Mouse (Mus musculus) liver, embryonic 11.5 days (tissue): ENCODE data around the gene Ndrg3. TPM values are rescaled to one million over a fixed set of nuclear protein-coding genes. Genes with fewer than 3 reads are reported as not detected.
"Not testable (repeated sequence)": the region's sequence is repeated elsewhere in the genome, so short reads cannot be mapped to it uniquely, and the experiment has no call there.

Experiments
- ATAC-seq: fragments of 200-750 bp; cut with Nextera tagmentation; replicated peaks from 2 replicates; pipeline ENCODE4 v1.8.0; 2017; ENCODE audit warnings: moderate number of reproducible peaks, mild to moderate bottlenecking, moderate TSS enrichment, moderate library complexity; ENCODE audit not compliant: low FRiP score
- DNase-seq: peaks from one replicate; pipeline ENCODE4 v3.0.0-alpha.2; 2017; ENCODE audit warnings: low spot score
- H3K27ac ChIP-seq: fragments of 300-500 bp; sonication (generic); 2 replicates; pipeline ENCODE4 v1.5.1; 2014; ENCODE audit warnings: mild to moderate bottlenecking, low read depth, low read length, control low read depth
- H3K27me3 ChIP-seq: fragments of 300-500 bp; sonication (generic); replicated peaks from 2 replicates; pipeline ENCODE4 v1.6.1; 2014; ENCODE audit warnings: low read length, mixed read lengths; ENCODE audit not compliant: control insufficient read depth, insufficient read depth
- H3K36me3 ChIP-seq: fragments of 300-500 bp; sonication (generic); 2 replicates; pipeline ENCODE4 v1.6.1; 2014; ENCODE audit warnings: mild to moderate bottlenecking, low read length, moderate library complexity, mixed read lengths; ENCODE audit not compliant: control insufficient read depth, insufficient read depth
- H3K4me1 ChIP-seq: fragments of 300-500 bp; sonication (generic); replicated peaks from 2 replicates; pipeline ENCODE4 v1.6.1; 2014; ENCODE audit warnings: low read length, mixed read lengths; ENCODE audit not compliant: control insufficient read depth, insufficient read depth
- H3K4me2 ChIP-seq: fragments of 300-500 bp; sonication (generic); 2 replicates; pipeline ENCODE4 v1.6.1; 2014; ENCODE audit warnings: mild to moderate bottlenecking, control low read depth, moderate library complexity
- H3K4me3 ChIP-seq: fragments of 300-500 bp; sonication (generic); 2 replicates; pipeline ENCODE4 v1.5.1; 2014; ENCODE audit warnings: low read depth, low read length, control low read depth
- H3K9ac ChIP-seq: fragments of 300-500 bp; sonication (generic); 2 replicates; pipeline ENCODE4 v1.6.1; 2014; ENCODE audit warnings: low read depth, low read length, control low read depth
- H3K9me3 ChIP-seq: fragments of 300-500 bp; sonication (generic); 2 replicates; pipeline ENCODE4 v1.6.1; 2016; ENCODE audit warnings: low read length, inconsistent platforms, mixed read lengths; ENCODE audit not compliant: control insufficient read depth
- WGBS: fragments of 180-500 bp; shearing (Covaris S2); extraction: QIAGEN DNeasy Blood & Tissue Kit; methylation state at CpG from one replicate; pipeline ENCODE4 v1.1.7; 2014; 5-methylcytosine and 5-hydroxymethylcytosine counted together
- polyA plus RNA-seq: library from polyadenylated mRNA; unstranded; fragments of >200 nt; fragmentation: Nextera tagmentation; extraction: Ambion mirVana; gene quantifications from 2 replicates; pipeline ENCODE4 v1.2.1, GENCODE M21; 2014

Ndrg3 gene
- polyA plus RNA-seq, 1 experiment from 2014 or later = 58.9 TPM

GRCm38 (mm10) chr2:156963891-156964290 is 28.0 kb downstream of the Ndrg3 start:
- WGBS = 84% methylated on average over 7 of the region's 7 CpGs
- H3K27ac ChIP-seq = no peak overlapping the region
- no peak overlapping the region for H3K4me3 ChIP-seq

GRCm38 (mm10) chr2:156958496-156959252 is 33.2 kb downstream of the Ndrg3 start:
- no peaks in the 10 kb centered on the region for H3K9me3 ChIP-seq
- H3K9ac ChIP-seq = no peak overlapping the region
- H3K4me3 ChIP-seq = no peak overlapping the region
- H3K4me1 ChIP-seq = peaks cover 19% of the 10 kb centered on the region
- no peaks in the 10 kb centered on the region for H3K27me3 ChIP-seq
- 53% methylated on average over 9 of the region's 9 CpGs for WGBS
- peak overlapping the region; percentile 73 for H3K27ac ChIP-seq
- peak; percentile 78 for ATAC-seq
- no peaks in the 10 kb centered on the region for H3K36me3 ChIP-seq
- no peak for DNase-seq
- H3K4me2 ChIP-seq = peak overlapping the region; percentile 15; the same call in 1 of the 2 replicates

More at GRCm38 (mm10) chr2:156963891-156964290, 28.0 kb downstream of the Ndrg3 start:
- no peak overlapping the region for H3K9ac ChIP-seq
- H3K9me3 ChIP-seq = no peaks in the 10 kb centered on the region
- H3K36me3 ChIP-seq = no peaks in the 10 kb centered on the region
- ATAC-seq (no peak), DNase-seq (no peak)
- H3K4me2 ChIP-seq = no peak overlapping the region
- peaks cover 2% of the 10 kb centered on the region for H3K4me1 ChIP-seq
- no peaks in the 10 kb centered on the region for H3K27me3 ChIP-seq

GRCm38 (mm10) chr2:156957035-156957434 is 34.8 kb downstream of the Ndrg3 start:
- Histone ChIP-seq H3K27ac (no peak overlapping the region), H3K4me2 (no peak overlapping the region), H3K36me3 (no peaks in the 10 kb centered on the region), H3K9ac (no peak overlapping the region), H3K9me3 (no peaks in the 10 kb centered on the region), H3K27me3 (no peaks in the 10 kb centered on the region), H3K4me3 (no peak overlapping the region), H3K4me1 (peaks cover 19% of the 10 kb centered on the region)
- WGBS = 89% methylated on average over 2 of the region's 2 CpGs
- no peak for DNase-seq
- no peak for ATAC-seq

GRCm38 (mm10) chr2:156956306-156956705 is 35.5 kb downstream of the Ndrg3 start:
- ATAC-seq (peak; percentile 93), DNase-seq (no peak)
- WGBS = 51% methylated on average over 7 of the region's 7 CpGs
- Histone ChIP-seq H3K4me3 (no peak overlapping the region), H3K9ac (no peak overlapping the region), H3K4me1 (peaks cover 17% of the 10 kb centered on the region), H3K27me3 (no peaks in the 10 kb centered on the region), H3K27ac (no peak overlapping the region), H3K4me2 (no peak overlapping the region), H3K36me3 (no peaks in the 10 kb centered on the region), H3K9me3 (no peaks in the 10 kb centered on the region)

- no peak overlapping the region for H3K4me3 ChIP-seq
- WGBS = 88% methylated on average over 5 of the region's 5 CpGs
- no peak for DNase-seq
- H3K4me2 ChIP-seq = no peak overlapping the region
- peaks cover 17% of the 10 kb centered on the region for H3K4me1 ChIP-seq
- no peak overlapping the region for H3K9ac ChIP-seq
- ATAC-seq = no peak
- no peaks in the 10 kb centered on the region for H3K9me3 ChIP-seq
- no peak overlapping the region for H3K27ac ChIP-seq
- H3K36me3 ChIP-seq = no peaks in the 10 kb centered on the region
- no peaks in the 10 kb centered on the region for H3K27me3 ChIP-seq
Observed at GRCm38 (mm10) chr2:156954463-156954862, 37.4 kb downstream of the Ndrg3 start.

- Histone ChIP-seq H3K36me3 (peaks cover 6% of the 10 kb centered on the region; the same call in 1 of the 2 replicates), H3K27me3 (no peaks in the 10 kb centered on the region), H3K27ac (no peak overlapping the region), H3K9me3 (no peaks in the 10 kb centered on the region), H3K4me2 (no peak overlapping the region), H3K4me1 (peaks cover 2% of the 10 kb centered on the region), H3K4me3 (no peak overlapping the region), H3K9ac (no peak overlapping the region)
- 84% methylated on average over 10 of the region's 10 CpGs for WGBS
- DNase-seq (no peak), ATAC-seq (peak; percentile 59; the same call in 1 of the 2 replicates)
Observed at GRCm38 (mm10) chr2:156951301-156952094, 40.4 kb downstream of the Ndrg3 start.

- Histone ChIP-seq H3K27ac (no peak overlapping the region), H3K36me3 (peaks cover 6% of the 10 kb centered on the region; the same call in 1 of the 2 replicates), H3K4me2 (no peak overlapping the region), H3K4me1 (no peaks in the 10 kb centered on the region; the same call in 1 of the 2 replicates), H3K27me3 (no peaks in the 10 kb centered on the region), H3K4me3 (no peak overlapping the region), H3K9me3 (no peaks in the 10 kb centered on the region), H3K9ac (no peak overlapping the region)
- WGBS = 93% methylated on average over 3 of the region's 3 CpGs
- ATAC-seq (no peak), DNase-seq (no peak)
Observed at GRCm38 (mm10) chr2:156950816-156951215, 41.0 kb downstream of the Ndrg3 start.

GRCm38 (mm10) chr2:156941523-156941922 is 50.3 kb downstream of the Ndrg3 start:
- ATAC-seq, H3K27ac ChIP-seq: not testable (repeated sequence)

More at GRCm38 (mm10) chr2:156941523-156941922, 50.3 kb downstream of the Ndrg3 start:
- 75% methylated on average over 9 of the region's 9 CpGs for WGBS
- not testable (repeated sequence) for DNase-seq, H3K9ac ChIP-seq, H3K9me3 ChIP-seq, H3K4me1 ChIP-seq, H3K4me2 ChIP-seq, H3K4me3 ChIP-seq, H3K36me3 ChIP-seq, H3K27me3 ChIP-seq
